Mouse (Mus musculus) embryonic facial prominence, embryonic 10.5 days (tissue): Measurements from ENCODE around the gene Prm1. TPM values are rescaled to one million over a fixed set of nuclear protein-coding genes. Genes with fewer than 3 reads are reported as not detected.

Experiments
- DNase-seq: peaks from one replicate; pipeline ENCODE4 v3.0.0-alpha.2; 2017; ENCODE audit warnings: low spot score
- H3K27ac ChIP-seq: fragments of 300-500 bp; sonication (generic); replicated peaks from 2 replicates; pipeline ENCODE4 v1.5.1; 2016; ENCODE audit warnings: mild to moderate bottlenecking
- H3K27me3 ChIP-seq: fragments of 300-500 bp; sonication (generic); replicated peaks from 2 replicates; pipeline ENCODE4 v1.6.1; 2016; ENCODE audit warnings: low read depth, mild to moderate bottlenecking; ENCODE audit not compliant: poor library complexity, severe bottlenecking
- H3K36me3 ChIP-seq: fragments of 300-500 bp; sonication (generic); replicated peaks from 2 replicates; pipeline ENCODE4 v1.6.1; 2016; ENCODE audit warnings: mild to moderate bottlenecking, moderate library complexity
- H3K4me1 ChIP-seq: fragments of 300-500 bp; sonication (generic); 2 replicates; pipeline ENCODE4 v1.6.1; 2016
- H3K4me3 ChIP-seq: fragments of 300-500 bp; sonication (generic); 2 replicates; pipeline ENCODE4 v1.5.1; 2016; ENCODE audit warnings: mild to moderate bottlenecking, moderate library complexity
- H3K9me3 ChIP-seq: fragments of 300-500 bp; sonication (generic); 2 replicates; pipeline ENCODE4 v1.6.1; 2016; ENCODE audit warnings: mild to moderate bottlenecking
- WGBS: fragments of 180-500 bp; shearing (Covaris S2); methylation state at CpG from one replicate; pipeline ENCODE4 v1.1.7; 2016; 5-methylcytosine and 5-hydroxymethylcytosine counted together
- polyA plus RNA-seq: library from polyadenylated mRNA; unstranded; fragments of >200 nt; fragmentation: Nextera tagmentation; extraction: Ambion mirVana; gene quantifications from 2 replicates; pipeline ENCODE4 v1.2.1, GENCODE M21; 2016

The Prm1 gene
- polyA plus RNA-seq, 1 experiment from 2014 or later: 0.36 TPM

GRCm38 (mm10) chr16:10756168-10756567 is 49.5 kb downstream of the Prm1 start:
- DNase-seq: no peak
- Histone ChIP-seq H3K4me1 (peaks cover 9% of the 10 kb centered on the region), H3K4me3 (no peak overlapping the region), H3K27me3 (no peaks in the 10 kb centered on the region; the same call in 1 of the 2 replicates), H3K27ac (no peak overlapping the region), H3K9me3 (no peaks in the 10 kb centered on the region), H3K36me3 (no peaks in the 10 kb centered on the region)
- WGBS: 76% methylated on average over 6 of the region's 6 CpGs

- H3K27me3 ChIP-seq: no peaks in the 10 kb centered on the region; the same call in 1 of the 2 replicates
- peaks cover 5% of the 10 kb centered on the region; the same call in 1 of the 2 replicates for H3K4me1 ChIP-seq
- no peak overlapping the region for H3K4me3 ChIP-seq
- 81% methylated on average over 3 of the region's 3 CpGs for WGBS
- H3K36me3 ChIP-seq: no peaks in the 10 kb centered on the region
- H3K9me3 ChIP-seq: no peaks in the 10 kb centered on the region
- no peak overlapping the region for H3K27ac ChIP-seq
- no peak for DNase-seq
Observed at GRCm38 (mm10) chr16:10754521-10755296, 50.9 kb downstream of the Prm1 start.

- no peak overlapping the region for H3K4me3 ChIP-seq
- no peaks in the 10 kb centered on the region for H3K36me3 ChIP-seq
- H3K9me3 ChIP-seq: no peaks in the 10 kb centered on the region
- WGBS: 72% methylated on average over 7 of the region's 7 CpGs
- no peak overlapping the region; the same call in 1 of the 2 replicates for H3K27ac ChIP-seq
- peaks cover 13% of the 10 kb centered on the region; the same call in 1 of the 2 replicates for H3K4me1 ChIP-seq
- DNase-seq: no peak
- H3K27me3 ChIP-seq: no peaks in the 10 kb centered on the region
Observed at GRCm38 (mm10) chr16:10749824-10750223, 55.8 kb downstream of the Prm1 start.

- H3K4me3 ChIP-seq: no peak overlapping the region
- WGBS: 79% methylated on average over 7 of the region's 7 CpGs
- H3K9me3 ChIP-seq: no peaks in the 10 kb centered on the region
- no peaks in the 10 kb centered on the region for H3K36me3 ChIP-seq
- H3K4me1 ChIP-seq: peaks cover 15% of the 10 kb centered on the region; the same call in 1 of the 2 replicates
- no peak overlapping the region; the same call in 1 of the 2 replicates for H3K27ac ChIP-seq
- no peaks in the 10 kb centered on the region for H3K27me3 ChIP-seq
- DNase-seq: no peak
Observed at GRCm38 (mm10) chr16:10749226-10749625, 56.4 kb downstream of the Prm1 start.

Other genes with a start within 250 kb of the Prm1 start
- gene Socs1, start 20.3 kb downstream of the Prm1 start, polyA plus RNA-seq: 3.7 and 4.2 TPM in 2 replicates
- gene Tnp2, start 17.2 kb downstream of the Prm1 start, polyA plus RNA-seq: not detected in 2 replicates
- not detected in 2 replicates for gene Prm3, start 14.9 kb downstream of the Prm1 start, polyA plus RNA-seq
- not detected in 2 replicates for gene Prm2, start 9.7 kb downstream of the Prm1 start, polyA plus RNA-seq
- gene Gm11172, start 7.1 kb upstream of the Prm1 start, polyA plus RNA-seq: not detected in 2 replicates
- 4.6 and 4.8 TPM in 2 replicates for gene Rmi2, start 29.2 kb upstream of the Prm1 start, polyA plus RNA-seq